Mouse (Mus musculus): Measurements from ENCODE around the gene Card9.

Card9 gene

DNA sequence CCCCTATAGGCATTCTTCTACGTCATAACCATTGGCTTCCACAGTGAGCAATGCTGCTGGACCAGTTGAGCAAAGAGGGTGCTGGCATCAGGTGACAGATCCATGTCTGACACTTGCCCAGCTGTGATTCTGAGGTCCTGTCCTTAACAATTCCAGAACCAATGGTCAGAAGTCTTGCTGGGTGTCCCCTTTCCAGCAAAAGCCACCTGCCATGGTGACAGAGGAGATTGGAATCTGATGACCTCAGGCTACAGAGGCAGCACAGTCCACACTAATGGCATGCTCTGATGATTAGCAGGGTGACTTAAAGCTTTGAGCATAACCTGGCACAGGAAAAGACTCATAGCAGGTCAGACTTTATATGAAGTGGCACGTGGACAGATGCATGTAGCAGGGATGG lies 55.2 kb downstream of the Card9 start:
- no peak for DNase-seq (ENCODE audit: low spot score in 2 of 2)

DNA sequence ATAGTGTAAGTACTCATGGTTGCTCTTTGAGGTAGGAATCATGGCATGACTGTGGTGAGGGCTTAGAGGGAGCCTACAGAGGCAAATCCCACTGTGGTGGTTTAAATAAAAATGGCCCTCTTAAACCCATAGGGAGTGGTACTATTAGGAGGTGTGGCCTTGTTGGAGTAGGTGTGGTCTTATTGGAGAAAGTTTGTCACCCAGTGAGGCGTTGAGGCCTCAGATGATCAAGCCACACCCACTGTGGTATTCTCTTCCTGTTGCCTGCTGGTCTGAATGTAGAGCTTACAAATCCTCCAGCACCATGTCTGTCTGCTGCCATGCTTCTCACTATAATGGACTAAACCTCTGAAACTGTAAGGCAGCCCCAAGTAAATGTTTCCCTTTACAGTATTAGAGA lies 56.0 kb downstream of the Card9 start:
- DNase-seq (ENCODE audit: low spot score in 2 of 2): no peak

All from frontal cortex, postnatal 36 days (tissue).